Mouse (Mus musculus) induced T-regulatory cell, adult 2 months (primary cell): ENCODE data around the gene Sarm1.
A peak's percentile ranks its signal among the peaks of the same experiment; 100 is the strongest.
"Not testable (repeated sequence)": the region's sequence is repeated elsewhere in the genome, so short reads cannot be mapped to it uniquely, and the experiment has no call there.

Experiments used
- DNase-seq: peaks from one replicate; pipeline ENCODE4 v3.0.0-alpha.2; 2012; ENCODE audit warnings: low read depth

Sarm1 gene

DNA sequence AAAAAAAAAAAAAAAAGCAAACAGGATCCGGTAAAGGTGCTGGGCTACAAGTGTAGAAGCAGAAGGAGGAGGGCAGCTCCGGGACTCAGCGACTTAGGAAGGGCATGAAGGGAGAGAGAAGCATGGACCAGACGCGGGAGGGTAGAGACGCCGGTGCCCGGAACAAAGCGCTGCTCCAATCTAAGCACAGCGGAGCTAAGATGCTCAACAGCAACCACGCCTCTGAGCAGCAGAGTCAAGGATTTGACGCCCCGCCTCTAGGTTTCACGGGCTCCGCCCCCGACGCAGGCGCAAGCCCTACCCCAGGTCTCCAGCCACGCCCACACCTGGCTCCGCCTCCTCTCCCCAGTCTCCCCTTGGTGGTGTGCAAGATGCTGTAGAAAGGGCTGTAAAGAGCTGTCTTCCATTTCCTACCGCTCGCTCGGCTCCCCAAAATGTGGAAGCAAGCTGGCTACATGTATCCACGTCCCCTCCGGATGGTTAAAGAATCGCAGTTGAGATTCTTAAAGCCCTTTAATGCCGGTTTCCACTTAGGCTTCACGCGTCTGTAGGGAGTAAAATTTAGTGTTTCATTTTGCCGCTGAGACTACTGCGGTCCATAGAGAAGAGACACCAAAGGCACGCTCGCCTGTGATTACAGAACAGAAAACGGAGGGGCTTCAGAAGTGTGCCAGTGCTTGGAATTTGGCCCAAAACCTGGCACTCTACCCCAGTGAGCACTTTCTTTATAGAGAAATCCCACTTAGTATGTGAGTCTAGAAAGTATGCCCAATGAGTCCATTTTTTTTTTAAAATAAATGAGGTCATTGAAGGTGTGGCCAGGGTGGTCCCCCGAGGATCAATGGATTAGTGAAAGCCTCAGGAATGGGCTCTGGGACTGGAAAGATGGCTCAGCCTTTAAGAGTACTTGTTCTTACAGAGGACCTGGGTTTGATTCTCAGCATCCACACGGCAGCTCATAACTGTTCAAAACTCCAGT lies at the start of gene Sarm1:
Gene Sarm1, minus strand, starts transcription at position 211 of the 979 bp plus-strand sequence.
- peak; percentile 99 for DNase-seq

DNA sequence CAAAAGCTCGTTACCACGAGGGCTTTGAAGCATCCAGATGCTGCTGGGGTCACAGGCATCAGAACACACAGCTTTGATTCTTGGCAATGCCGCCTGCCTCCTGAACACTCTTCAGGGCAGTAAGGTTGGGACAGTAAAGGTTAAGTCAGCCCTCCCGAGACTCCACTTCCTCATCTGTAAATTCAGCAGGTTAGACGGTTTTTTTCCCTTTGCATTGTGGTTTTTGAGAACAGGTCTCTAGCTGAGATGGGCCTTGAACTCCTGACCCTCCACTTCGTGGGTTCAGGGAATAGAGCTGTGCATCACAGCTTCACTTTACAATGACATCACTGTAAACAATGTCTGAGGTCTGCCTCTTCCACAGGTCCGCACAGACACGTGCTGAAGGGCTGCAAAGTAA lies 47.6 kb upstream of the Sarm1 start:
- no peak for DNase-seq

DNA sequence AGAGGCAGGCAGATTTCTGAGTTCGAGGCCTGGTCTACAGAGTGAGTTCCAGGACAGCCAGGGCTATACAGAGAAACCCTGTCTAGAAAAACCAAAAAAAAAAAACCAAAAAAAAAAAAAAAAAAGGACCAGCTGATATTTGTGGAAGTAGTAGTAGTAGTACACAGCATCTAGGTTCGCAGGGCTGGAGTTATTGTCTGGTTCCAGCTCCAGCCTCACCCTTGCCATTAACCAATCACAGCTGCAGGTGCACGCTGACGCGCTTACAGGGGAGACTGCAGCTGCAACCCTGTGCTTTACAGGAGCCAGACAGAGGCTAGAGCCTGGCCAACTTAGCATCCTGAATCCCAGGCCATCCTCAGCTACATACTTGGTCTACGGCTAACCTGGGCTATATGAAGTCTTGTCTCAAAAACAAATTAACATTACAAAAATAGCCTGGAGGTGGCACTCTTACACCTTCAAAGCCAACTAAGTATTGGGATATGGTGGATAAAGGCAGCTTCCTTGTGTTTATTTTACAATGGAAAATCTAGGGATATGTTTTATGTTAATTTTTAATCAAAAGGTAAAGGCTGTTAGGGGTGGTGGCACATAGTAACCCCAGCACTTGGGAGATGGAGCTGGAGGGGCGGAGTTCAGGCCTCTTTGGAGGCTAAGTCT lies 47.0 kb upstream of the Sarm1 start:
- no peak for DNase-seq

DNA sequence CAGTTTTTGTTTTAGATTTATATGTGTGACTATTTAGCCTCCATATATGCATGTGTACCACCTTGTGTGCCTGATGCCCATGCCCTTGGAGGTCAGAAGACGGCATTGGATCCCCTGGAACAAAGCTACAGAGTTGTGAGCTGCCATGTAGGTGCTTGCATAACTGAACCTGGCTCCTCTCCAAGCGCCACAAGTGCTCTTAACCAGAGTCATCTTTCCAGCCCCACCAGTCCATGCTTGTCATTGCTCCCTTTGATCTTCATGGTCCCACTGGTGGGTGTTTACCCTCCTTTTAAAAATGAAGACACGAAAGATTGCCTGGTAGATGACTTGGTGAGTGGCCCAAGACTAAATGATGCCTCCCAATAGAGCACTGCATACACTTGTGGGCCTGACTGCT lies 42.8 kb upstream of the Sarm1 start:
- no peak for DNase-seq

DNA sequence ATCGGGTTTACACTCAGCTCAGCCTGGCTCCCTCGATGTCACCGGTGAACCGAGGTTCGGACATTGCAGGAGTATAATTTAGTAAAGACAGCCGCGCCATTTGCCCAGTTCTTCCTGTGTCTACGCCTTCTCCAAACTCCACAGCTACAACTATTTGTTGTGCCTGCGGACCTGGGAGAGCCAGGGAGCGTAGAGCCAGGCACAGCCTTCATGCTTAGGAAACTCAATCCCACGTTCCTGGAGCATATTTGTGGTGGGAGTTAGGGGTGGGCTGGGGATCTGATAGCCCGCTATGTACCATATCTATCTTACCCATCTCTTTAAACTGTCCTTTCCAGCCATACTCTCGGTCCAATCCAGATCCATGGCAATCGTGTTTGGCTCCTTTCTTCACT lies 39.1 kb upstream of the Sarm1 start:
- DNase-seq: no peak

DNA sequence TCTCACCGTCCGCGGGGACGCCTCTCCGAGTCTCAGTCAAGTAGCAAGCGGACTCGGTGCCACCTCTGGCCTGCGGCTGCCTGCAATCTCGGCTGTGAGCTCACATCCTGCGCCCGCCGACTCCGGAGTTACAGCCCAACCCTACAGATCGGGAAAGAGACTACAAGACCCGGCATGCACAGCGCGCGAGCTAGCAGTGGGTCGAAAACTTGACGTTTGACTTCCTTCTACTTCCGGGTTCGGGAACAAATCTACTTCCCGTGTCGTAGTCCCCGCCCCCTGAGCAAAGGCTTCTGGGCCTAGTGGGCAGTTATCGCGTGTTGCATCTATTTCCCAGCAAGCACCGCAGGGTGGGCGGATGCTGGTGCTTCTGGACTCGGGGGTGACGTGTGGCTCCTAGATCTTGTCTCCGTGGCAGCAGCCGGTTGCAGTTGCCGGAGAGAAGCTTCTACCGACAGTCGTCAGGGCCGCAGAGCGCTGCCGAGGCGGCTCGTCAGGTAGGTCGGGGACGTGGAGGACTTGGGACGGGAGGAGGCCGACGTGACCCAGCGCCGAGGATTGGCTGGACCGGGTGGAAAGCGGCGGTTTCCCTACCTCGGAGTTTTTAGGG lies 38.6 kb upstream of the Sarm1 start, which contains the start of the genes Tnfaip1 and Ift20:
Gene Tnfaip1, minus strand, starts transcription at position 253 of the 610 bp plus-strand sequence.
Gene Ift20, plus strand, starts transcription at position 282 of the 610 bp plus-strand sequence.
- peak; percentile 99 for DNase-seq

DNA sequence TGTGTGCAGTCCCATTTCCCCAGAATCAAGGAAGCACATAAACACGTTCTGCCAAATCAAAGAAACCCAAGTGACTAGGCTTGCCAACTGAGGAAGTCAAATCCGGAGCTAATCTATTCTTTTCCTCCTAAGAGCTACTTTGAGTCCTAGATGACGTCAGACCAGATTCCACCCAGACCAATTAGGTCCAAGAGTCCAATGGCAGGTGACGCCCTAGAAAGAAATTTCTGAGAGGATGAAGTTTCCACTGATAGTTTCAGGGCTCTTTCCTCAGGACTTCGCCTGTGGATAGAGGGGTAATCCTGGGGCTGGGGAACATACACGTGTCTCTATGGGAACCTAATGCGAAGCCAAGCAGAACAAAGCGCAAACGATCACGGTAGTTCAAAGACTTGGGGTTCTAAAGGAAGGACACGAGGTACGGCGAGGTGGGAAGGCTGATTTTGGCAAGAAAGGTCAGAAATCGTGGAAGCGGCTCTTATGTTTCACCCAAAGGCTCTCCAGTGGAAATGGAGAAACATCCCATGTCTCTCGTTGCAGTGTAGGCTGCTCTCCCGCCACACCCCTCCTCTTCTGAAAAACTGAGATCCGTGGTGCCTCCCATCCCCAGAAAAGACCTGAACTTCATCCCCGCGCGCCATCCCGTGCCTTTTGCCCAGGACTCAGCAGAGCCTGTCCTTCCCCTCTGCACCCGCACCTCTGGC lies 38.0 kb upstream of the Sarm1 start:
- peak; percentile 79 for DNase-seq

DNA sequence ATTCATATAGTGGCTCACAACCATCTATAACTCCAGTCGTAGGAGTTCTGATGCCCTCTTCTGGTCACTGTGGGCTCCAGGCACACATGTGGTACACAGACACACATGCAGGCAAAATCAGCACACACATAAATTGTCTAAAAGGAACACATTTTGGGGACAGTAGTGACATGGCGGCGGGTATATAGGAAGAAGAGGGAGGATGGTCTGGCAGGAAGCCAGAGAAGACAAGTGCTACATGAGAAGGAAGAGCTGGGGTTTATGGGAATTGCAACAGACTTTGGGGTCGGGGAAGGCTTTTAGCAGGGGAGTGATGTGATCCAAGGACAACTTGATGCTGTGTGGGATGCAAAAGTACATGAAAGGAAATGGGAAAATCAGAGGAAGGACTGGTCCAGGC lies 37.0 kb upstream of the Sarm1 start:
- DNase-seq: no peak

DNA sequence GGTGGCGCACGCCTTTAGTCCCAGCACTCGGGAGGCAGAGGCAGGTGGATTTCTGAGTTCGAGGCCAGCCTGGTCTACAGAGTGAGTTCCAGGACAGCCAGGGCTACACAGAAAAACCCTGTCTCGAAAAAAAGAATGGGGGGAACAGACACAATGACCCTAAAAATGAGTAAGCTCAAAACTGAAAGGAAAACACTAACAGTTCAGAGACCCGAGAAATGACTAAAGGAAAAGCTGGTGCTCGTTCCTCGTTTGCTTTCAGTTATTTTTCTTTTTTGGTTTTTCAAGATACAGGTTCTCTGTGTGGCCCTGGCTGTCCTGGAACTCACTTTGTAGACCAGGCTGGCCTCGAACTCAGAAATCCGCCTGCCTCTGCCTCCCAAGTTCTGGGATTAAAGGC lies 34.0 kb upstream of the Sarm1 start:
- DNase-seq: not testable (repeated sequence)

DNA sequence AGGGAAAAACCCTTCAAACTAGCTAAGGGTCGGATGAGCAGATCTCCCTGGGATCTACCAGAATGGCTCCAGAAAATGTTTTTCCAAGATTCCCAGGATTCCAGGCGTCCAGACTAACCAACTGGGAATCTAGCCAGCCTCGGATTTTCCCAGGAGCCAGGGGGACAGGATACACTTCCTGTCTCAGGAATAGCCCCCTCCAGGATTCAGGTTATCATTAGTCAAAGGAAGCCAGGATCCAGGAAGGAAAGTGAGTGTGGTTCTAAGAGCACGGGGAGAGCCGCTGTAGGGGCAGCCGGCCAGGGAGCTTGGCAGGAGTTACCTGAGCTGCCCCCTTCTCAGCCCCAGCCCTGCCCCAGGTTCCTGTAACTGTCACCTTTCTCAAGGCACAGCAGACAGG lies 33.5 kb upstream of the Sarm1 start:
- DNase-seq: no peak

DNA sequence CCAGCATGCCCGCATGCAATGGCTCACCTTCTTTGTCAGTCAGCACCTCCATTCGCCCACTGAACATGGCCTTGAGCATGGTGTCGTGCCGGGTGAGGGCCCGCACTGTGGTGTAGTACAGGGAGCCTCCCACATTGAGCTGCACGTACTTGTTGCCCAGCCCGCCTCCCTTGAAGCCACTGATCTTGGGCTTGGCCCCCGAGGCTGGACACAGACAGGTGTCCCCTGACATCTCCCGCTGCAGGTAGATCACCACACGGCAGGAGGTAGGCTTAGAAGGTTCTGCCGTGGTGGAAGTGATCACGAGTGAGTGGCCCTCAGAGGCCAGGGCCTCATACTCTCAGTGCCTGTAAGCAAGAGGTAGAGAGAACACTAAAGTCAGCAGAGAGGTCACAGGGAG lies 32.4 kb upstream of the Sarm1 start:
- DNase-seq: no peak

DNA sequence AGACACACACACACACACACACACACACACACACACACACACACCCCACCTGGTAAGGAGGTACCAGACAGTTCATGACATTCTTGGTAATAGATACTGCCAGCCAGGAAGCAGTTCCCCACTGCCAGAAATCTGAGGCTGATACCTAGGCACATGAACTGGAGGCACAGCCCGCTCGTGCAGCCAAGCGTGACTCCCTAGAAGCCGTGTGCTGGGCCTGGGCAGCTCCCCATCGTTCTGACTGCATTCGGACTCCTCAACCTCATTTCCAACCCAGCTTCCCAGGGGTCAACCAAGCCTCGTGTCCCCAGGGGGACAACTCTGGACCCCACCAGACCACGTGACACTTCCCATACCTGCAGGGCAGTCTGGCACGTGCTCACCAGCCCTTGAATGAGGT lies 31.2 kb upstream of the Sarm1 start:
- no peak for DNase-seq

DNA sequence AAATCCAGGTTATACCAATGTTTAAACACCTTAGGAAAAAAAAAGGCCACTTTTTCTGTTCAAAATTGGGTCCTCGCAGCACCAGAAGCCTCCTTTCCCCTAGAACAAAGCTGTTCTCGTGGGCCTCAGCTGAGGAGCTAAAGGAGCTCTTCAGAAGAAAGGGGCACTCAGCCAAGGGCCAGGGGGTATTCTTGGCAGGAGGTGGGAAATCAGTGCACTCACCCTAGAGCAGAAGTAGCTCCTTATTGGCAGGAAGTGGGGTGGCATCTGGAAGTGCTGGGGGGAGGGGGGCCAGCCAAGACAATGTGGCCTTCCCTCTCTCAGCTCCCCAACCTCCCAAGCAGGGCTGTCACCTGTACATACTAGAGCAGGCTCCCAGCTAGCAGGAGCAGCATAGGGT lies 27.3 kb upstream of the Sarm1 start:
- no peak for DNase-seq

DNA sequence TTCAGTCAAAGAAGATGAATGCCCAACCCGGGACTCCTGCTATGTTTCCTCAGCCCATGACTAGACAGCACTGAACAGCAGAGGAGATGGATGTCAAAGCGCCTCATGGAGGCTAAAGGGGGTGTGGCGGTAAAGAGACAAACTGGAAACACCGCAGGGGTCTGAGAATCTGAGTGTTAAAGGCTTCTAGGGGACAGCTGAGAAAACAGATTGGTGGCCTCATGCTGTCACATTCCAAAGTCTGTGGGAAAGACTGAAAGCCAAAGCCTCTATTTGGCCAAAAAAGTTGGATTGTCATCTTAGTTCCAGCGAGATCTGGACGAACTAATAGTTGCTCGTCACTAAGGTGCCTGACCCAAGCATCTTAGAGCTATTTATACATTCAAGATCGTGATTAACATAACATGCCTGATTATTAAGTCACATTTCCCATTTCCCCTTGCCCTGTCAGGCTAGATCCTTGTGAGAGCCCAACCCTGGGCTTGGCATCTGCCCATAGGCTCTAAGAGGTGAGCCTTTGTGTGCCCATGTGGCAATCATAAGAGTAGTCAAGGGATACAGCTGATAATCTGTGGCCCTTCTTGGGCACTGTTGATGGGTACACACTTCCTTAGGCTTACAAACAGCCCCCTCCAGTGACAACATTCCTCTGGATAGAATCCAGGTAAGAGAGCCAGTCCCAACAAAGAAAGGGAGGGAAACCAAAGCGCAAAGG lies 25.8 kb upstream of the Sarm1 start:
- no peak for DNase-seq

DNA sequence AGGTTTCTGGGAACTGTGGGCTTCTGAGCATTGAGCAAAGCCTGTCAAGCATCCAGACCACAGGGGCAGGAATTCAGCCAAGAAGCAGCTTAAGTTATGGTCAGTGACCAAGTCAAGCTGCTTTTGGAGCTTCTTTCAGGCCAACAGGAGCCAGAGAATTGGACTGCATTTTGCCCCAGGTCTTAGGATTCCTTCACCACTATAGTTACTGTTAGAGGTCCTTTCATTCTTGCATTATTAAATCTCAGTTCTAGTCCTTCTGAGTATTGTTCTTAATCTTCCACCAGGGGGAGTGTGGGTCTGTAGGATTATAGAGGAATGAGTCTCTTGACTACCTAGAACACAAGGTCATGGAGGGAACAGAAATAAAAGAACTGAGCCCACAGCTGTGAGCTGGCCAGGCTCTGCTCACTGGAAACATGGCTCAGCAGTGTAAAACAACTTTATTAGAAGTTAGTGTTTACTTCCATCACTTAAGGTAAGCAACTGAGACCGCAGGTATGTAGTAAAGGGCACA lies 25.0 kb upstream of the Sarm1 start:
- peak; percentile 70 for DNase-seq

DNA sequence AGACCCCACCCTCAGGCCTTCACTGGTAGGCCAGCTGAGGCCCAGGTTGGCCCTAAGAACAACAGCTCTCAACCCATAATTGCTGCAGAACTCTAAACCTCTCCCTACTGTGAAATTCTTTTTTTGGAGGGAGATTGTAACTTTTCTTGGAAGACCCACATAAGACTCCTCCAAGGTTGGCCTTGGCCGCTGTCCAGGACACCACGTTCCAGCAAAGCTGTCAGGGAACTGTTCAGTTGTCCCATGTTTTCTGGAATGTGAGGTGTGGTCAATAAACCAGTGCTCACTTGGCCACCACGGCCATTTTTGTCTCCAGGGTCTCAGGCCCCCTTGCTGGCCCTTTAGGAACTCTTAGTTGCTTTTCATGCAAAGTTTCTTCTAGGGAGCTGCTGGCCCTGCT lies 24.3 kb upstream of the Sarm1 start:
- DNase-seq: no peak

DNA sequence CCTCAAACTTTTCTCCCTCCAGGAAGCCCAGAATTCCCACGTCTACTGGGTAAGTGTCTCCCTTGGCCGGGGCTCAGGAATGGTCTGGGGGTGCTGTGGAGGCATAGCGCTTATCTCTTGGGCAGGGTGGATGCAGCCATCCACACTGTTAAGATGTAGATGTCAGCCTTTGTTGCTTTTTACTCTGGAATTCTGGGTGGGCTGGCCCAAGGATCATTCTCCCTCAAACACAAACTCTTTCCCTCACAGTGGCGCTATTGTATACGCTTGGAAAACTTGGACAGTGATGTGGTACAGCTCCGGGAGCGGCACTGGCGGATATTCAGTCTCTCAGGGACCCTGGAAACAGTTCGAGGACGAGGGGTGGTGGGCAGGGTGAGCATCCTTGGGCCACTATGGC lies 21.4 kb upstream of the Sarm1 start:
- DNase-seq: no peak

DNA sequence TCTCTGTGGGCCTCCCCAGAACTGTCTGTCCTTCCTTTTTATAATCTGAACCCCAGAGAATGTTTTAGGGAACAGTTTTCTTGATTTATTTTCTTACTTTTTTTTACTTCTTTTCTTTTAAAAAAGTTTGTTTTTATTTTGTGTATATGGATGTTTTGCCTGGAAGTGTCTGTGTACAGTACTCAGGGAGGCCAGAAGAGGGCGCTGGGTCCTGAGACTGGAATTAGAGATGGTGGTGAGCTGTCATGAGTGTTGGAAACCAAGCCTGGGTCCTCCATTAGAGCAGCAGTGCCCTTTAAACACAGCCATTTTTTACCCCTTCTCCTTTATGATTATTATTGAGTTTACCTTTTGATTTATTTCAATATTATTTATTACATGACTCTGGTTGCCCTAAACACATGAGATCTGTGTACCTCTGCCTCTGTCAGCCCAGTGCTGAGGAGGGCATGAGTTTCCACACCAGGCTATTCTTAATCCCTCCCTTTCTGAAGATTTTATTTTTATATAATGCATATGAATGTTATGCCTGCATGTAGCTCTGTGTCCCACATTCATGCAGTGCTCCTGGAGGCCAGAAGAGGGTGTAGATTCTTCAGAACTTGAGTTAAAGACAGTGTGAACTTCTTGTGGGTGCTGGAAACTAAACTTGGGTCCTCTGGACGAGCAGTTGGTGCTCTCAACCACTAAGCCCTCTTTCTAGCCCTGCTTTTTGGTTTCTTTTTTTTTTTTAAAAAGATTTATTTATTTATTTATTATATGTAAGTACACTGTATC lies 18.2 kb upstream of the Sarm1 start:
- peak; percentile 66 for DNase-seq

DNA sequence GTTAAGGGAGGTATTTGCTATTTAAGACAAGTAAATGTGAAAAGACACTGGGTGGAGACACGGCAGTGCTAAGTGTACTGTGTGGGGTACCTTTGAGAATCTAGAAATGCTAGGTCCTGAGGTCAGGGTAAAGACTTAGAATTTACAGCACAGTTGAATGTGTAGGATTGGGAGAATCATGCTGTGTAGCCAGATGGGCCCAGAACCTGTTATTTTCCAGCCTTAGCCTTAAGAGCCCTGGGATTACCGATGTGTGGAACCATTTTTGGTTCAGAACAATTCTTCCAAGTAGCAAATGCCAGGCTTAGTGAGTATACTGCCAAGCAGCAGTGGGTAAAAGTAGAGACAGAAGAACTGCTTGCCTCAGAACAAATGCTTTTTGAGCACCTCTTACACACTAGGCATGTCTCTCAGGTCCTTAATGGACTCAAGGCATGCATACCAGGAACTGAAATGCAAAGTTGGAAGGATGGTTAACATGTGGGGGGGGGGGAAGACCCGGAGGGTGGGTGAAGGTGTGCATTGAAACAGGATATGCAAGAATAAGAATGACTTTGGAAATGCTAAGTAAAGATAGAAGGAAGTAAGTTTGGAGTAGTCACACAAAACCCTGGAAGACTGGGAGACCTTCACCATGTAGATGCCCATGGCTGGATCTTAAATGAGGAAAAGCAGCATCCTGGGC lies 15.7 kb upstream of the Sarm1 start:
- no peak for DNase-seq
